Mouse (Mus musculus): ENCODE results near the gene Adra2a. TPM values are rescaled to one million over a fixed set of nuclear protein-coding genes. Genes with fewer than 3 reads are reported as not detected.

Adra2a gene
- 2.8 TPM for polyA plus RNA-seq (2015; fragmentation: Illumina TruSeq; extraction: RNeasy Lipid Tissue Mini Kit (QIAGEN cat#74804); ENCODE audit: insufficient read depth, low read depth, low replicate concordance)

GRCm38 (mm10) chr19:54043851-54044250 lies at the start of gene Adra2a:
TSS of gene Adra2a (plus strand) at chr19:54044151.

Other genes starting within 250 kb of the Adra2a start
- 43.2 TPM for gene Pdcd4, start 151.9 kb upstream of the Adra2a start, polyA plus RNA-seq (2015; fragmentation: Illumina TruSeq; extraction: RNeasy Lipid Tissue Mini Kit (QIAGEN cat#74804); ENCODE audit: insufficient read depth, low read depth, low replicate concordance)
- 5.3 TPM for gene Shoc2, start 99.8 kb upstream of the Adra2a start, polyA plus RNA-seq (2015; fragmentation: Illumina TruSeq; extraction: RNeasy Lipid Tissue Mini Kit (QIAGEN cat#74804); ENCODE audit: insufficient read depth, low read depth, low replicate concordance)
- 16.1 TPM for gene Bbip1, start 99.5 kb upstream of the Adra2a start, polyA plus RNA-seq (2015; fragmentation: Illumina TruSeq; extraction: RNeasy Lipid Tissue Mini Kit (QIAGEN cat#74804); ENCODE audit: insufficient read depth, low read depth, low replicate concordance)

All from pancreas, adult 10 weeks (tissue).